Mouse (Mus musculus): Measurements from ENCODE around the gene Ggnbp2. TPM values are rescaled to one million over a fixed set of nuclear protein-coding genes. Genes with fewer than 3 reads are reported as not detected.
A peak's percentile ranks its signal among the peaks of the same experiment; 100 is the strongest.

Ggnbp2 gene
- total RNA-seq, 2 experiments from 2014 or later = 80.6 to 88.2 TPM

GRCm38 (mm10) chr11:84826185-84826584, 44.4 kb downstream of the Ggnbp2 start:
- DNase-seq (ENCODE audit: low spot score in 2 of 2) = peak in 1 of 2 experiments; percentile 63

- DNase-seq (ENCODE audit: low spot score in 2 of 2) = no peak
These were observed 45.3 kb downstream of the Ggnbp2 start for GRCm38 (mm10) chr11:84825261-84825807.

- DNase-seq (ENCODE audit: low spot score in 2 of 2) = no peak
These were observed 47.1 kb downstream of the Ggnbp2 start for GRCm38 (mm10) chr11:84823484-84823897.

GRCm38 (mm10) chr11:84822487-84822886, 48.1 kb downstream of the Ggnbp2 start:
- DNase-seq (ENCODE audit: low spot score in 2 of 2) = no peak

GRCm38 (mm10) chr11:84821131-84821770, 49.4 kb downstream of the Ggnbp2 start:
- no peak for DNase-seq (ENCODE audit: low spot score in 2 of 2)

GRCm38 (mm10) chr11:84818961-84819692, 51.5 kb downstream of the Ggnbp2 start, which contains the start of gene Mrm1:
TSS of gene Mrm1 (minus strand) at chr11:84819515.
- peak; percentile 90 to 93 for DNase-seq (ENCODE audit: low spot score in 2 of 2)

GRCm38 (mm10) chr11:84818085-84818960, 52.3 kb downstream of the Ggnbp2 start:
- DNase-seq (ENCODE audit: low spot score in 2 of 2) = peak; percentile 63 to 74

GRCm38 (mm10) chr11:84817362-84817761, 53.3 kb downstream of the Ggnbp2 start:
- no peak for DNase-seq (ENCODE audit: low spot score in 2 of 2)

- peak; percentile 44 to 83 for DNase-seq (ENCODE audit: low spot score in 2 of 2)
These were observed 56.7 kb downstream of the Ggnbp2 start for GRCm38 (mm10) chr11:84813724-84814510.

GRCm38 (mm10) chr11:84804373-84804772, 66.2 kb downstream of the Ggnbp2 start:
- no peak for DNase-seq (ENCODE audit: low spot score in 2 of 2)

GRCm38 (mm10) chr11:84797627-84798353, 72.8 kb downstream of the Ggnbp2 start:
- peak; percentile 30 to 76 for DNase-seq (ENCODE audit: low spot score in 2 of 2)

GRCm38 (mm10) chr11:84797026-84797425, 73.6 kb downstream of the Ggnbp2 start:
- no peak for DNase-seq (ENCODE audit: low spot score in 2 of 2)

GRCm38 (mm10) chr11:84794496-84795113, 76.0 kb downstream of the Ggnbp2 start:
- DNase-seq (ENCODE audit: low spot score in 2 of 2) = peak; percentile 50 to 82

GRCm38 (mm10) chr11:84793545-84793944, 77.1 kb downstream of the Ggnbp2 start:
- no peak for DNase-seq (ENCODE audit: low spot score in 2 of 2)

- DNase-seq (ENCODE audit: low spot score in 2 of 2) = no peak
These were observed 80.2 kb downstream of the Ggnbp2 start for GRCm38 (mm10) chr11:84790383-84790782.

Data from layer of hippocampus, adult 18-20 months (tissue).